Mouse (Mus musculus): ENCODE results near the gene 1520401A03Rik.

GRCm38 (mm10) chr17:23672761-23673160 is 49.8 kb downstream of the 1520401A03Rik start:
- TF ChIP-seq TBP (conservative IDR thresholded peaks at IDR 0.05; ENCODE audit: low read depth, low read length) (no peak), CTCF (conservative IDR thresholded peaks at IDR 0.05 in 1 of 2, IDR thresholded peaks at IDR 0.05 in 1 of 2; ENCODE audit: low read depth in 2 of 2, low read length in 2 of 2) (no peak), BHLHE40 (IDR thresholded peaks at IDR 0.05; ENCODE audit: low read depth, low read length) (no peak), POLR2A (IDR thresholded peaks at IDR 0.05; ENCODE audit: low read depth, low read length) (no peak), ETS1 (conservative IDR thresholded peaks at IDR 0.05; ENCODE audit: low read depth, low read length) (no peak), ELF1 (IDR thresholded peaks at IDR 0.05; ENCODE audit: low read depth, low read length) (no peak)

Data from CH12.LX (cell line).